Mouse (Mus musculus): ENCODE measurements around the gene D130052B06Rik. TPM values are rescaled to one million over a fixed set of nuclear protein-coding genes. Genes with fewer than 3 reads are reported as not detected.

The D130052B06Rik gene
- total RNA-seq, 2 experiments from 2014 or later, result not detected

GRCm38 (mm10) chr11:33660016-33660913 is 61.2 kb downstream of the D130052B06Rik start:
- no peak for DNase-seq (ENCODE audit: extremely low spot score in 1 of 2, low spot score in 1 of 2)

- no peak for DNase-seq (ENCODE audit: extremely low spot score in 1 of 2, low spot score in 1 of 2)
Measured at GRCm38 (mm10) chr11:33663599-33663998, 64.5 kb downstream of the D130052B06Rik start.

DNA sequence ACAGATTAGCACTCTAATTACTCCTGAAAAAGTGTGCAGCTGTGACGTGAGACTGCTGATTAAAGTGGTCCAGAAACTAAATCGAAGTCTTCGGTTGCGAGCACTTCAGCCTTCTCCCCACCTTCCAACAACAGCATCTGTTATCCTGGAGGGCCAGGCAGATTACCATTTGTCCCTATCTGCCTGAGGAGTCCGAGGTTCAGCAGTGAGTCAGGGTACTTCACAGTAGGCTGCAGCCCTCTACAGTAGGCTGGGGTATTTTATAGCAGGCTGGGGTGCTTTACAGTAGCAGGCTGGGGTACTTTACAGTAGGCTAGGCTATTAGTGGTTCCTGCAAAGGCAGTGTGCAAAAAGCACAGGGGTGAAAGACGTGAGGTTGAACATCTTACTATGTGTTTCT is 69.3 kb downstream of the D130052B06Rik start:
- no peak for DNase-seq (ENCODE audit: extremely low spot score in 1 of 2, low spot score in 1 of 2)

GRCm38 (mm10) chr11:33670105-33670965 is 71.2 kb downstream of the D130052B06Rik start:
- DNase-seq (ENCODE audit: extremely low spot score in 1 of 2, low spot score in 1 of 2), result no peak

Other genes with a start within 250 kb of the D130052B06Rik start
- gene Ranbp17, start 85.6 kb upstream of the D130052B06Rik start, total RNA-seq (2021), result 1 to 10 TPM; 8.1 to 9.8 TPM
- not detected for gene Gabrp, start 20.3 kb upstream of the D130052B06Rik start, total RNA-seq (2021)

Measured in layer of hippocampus, postnatal 25 days (tissue).